Mouse (Mus musculus): ENCODE measurements around the gene Smpdl3b. TPM values are rescaled to one million over a fixed set of nuclear protein-coding genes. Genes with fewer than 3 reads are reported as not detected.
A peak's percentile ranks its signal among the peaks of the same experiment; 100 is the strongest.
"Not testable (repeated sequence)": the region's sequence is repeated elsewhere in the genome, so short reads cannot be mapped to it uniquely, and the experiment has no call there.

Gene Smpdl3b
- polyA plus RNA-seq, 1 experiment from 2014 or later: 4.4 TPM

DNA sequence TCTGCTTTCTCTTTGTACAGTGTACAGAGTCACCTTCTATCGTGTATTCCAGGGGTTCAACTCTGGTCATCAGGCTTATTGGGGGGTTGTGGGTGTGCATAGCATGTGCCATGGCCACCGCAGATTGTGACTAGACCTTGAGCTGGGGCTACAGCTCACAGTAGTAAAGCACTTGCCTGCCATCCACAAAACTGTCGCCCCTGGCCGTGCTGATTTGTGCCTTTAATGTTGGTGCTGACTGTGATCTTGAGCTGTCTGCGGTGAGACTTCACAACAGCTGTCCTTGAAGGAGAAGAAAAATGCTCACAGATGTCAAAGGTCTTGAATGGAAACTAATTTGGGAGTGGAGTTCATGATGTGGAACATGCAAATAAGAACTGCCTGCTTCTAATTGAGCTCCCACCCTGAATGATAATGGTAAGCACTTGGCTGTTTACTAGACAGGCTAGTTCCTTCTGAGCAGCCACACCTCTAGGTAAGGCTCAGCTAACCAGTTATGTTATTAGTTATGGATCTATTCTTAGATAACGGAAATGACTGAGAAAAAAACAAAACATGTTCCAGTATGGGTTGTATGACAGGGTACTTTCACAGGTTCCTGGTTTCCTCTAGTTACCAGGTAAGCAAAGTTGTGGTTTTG lies 21.6 kb upstream of the Smpdl3b start:
- H3K4me1 ChIP-seq (ENCODE audit: control insufficient read depth in 2 of 2, insufficient read depth in 2 of 2, low read length in 2 of 2): no peaks in the 10 kb centered on the region
- no peak overlapping the region for H3K27ac ChIP-seq (replicated peaks in 1 of 2; ENCODE audit: control insufficient read depth in 1 of 2, insufficient read depth in 1 of 2, low read depth in 2 of 2, low read length in 2 of 2)
- WGBS: 93% methylated on average over 6 of the region's 6 CpGs
- H3K4me2 ChIP-seq (ENCODE audit: low read length): no peak overlapping the region
- no peaks in the 10 kb centered on the region for H3K27me3 ChIP-seq (ENCODE audit: control insufficient read depth, insufficient read depth, low read length)
- no peak for ATAC-seq (ENCODE audit: insufficient number of reproducible peaks, insufficient read depth, low FRiP score, low read depth)
- no peak overlapping the region for H3K4me3 ChIP-seq (ENCODE audit: control insufficient read depth in 1 of 2, insufficient read depth in 1 of 2, low read depth in 1 of 2, low read length in 2 of 2)
- no peak overlapping the region for H3K9ac ChIP-seq (ENCODE audit: low read length)
- peaks cover 59% of the 10 kb centered on the region for H3K36me3 ChIP-seq (ENCODE audit: control insufficient read depth, insufficient read depth, low read length)
- no peaks in the 10 kb centered on the region for H3K9me3 ChIP-seq (ENCODE audit: control insufficient read depth, low read length)

DNA sequence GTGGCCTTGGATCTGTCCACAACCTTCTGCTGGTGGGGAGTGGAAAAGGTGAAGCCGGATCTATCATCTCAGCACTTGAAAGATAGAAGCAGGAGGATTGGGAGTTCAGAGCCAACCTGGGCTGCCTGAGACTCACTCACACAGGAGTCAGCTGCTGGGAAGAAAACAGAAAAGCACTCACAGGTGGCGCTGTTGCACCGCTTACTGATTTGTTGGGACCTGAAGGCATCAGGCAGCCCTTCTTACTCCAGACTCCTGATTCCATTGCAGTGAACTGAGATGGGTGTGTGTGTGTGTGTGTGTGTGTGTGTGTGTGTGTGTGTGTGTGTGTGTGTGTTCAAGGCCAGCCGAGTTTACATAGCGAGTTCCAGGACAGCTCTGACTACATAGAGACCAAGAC lies 19.7 kb upstream of the Smpdl3b start:
- no peak overlapping the region for H3K4me3 ChIP-seq (ENCODE audit: control insufficient read depth in 1 of 2, insufficient read depth in 1 of 2, low read depth in 1 of 2, low read length in 2 of 2)
- H3K9me3 ChIP-seq (ENCODE audit: control insufficient read depth, low read length): no peaks in the 10 kb centered on the region
- no peaks in the 10 kb centered on the region for H3K27me3 ChIP-seq (ENCODE audit: control insufficient read depth, insufficient read depth, low read length)
- no peak overlapping the region for H3K27ac ChIP-seq (replicated peaks in 1 of 2; ENCODE audit: control insufficient read depth in 1 of 2, insufficient read depth in 1 of 2, low read depth in 2 of 2, low read length in 2 of 2)
- 72% methylated on average over 5 of the region's 5 CpGs for whole genome bisulfite sequencing
- ATAC-seq (ENCODE audit: insufficient number of reproducible peaks, insufficient read depth, low FRiP score, low read depth): no peak
- H3K9ac ChIP-seq (ENCODE audit: low read length): no peak overlapping the region
- H3K4me2 ChIP-seq (ENCODE audit: low read length): no peak overlapping the region
- H3K36me3 ChIP-seq (ENCODE audit: control insufficient read depth, insufficient read depth, low read length): peaks cover 78% of the 10 kb centered on the region
- H3K4me1 ChIP-seq (ENCODE audit: control insufficient read depth in 2 of 2, insufficient read depth in 2 of 2, low read length in 2 of 2): no peaks in the 10 kb centered on the region

DNA sequence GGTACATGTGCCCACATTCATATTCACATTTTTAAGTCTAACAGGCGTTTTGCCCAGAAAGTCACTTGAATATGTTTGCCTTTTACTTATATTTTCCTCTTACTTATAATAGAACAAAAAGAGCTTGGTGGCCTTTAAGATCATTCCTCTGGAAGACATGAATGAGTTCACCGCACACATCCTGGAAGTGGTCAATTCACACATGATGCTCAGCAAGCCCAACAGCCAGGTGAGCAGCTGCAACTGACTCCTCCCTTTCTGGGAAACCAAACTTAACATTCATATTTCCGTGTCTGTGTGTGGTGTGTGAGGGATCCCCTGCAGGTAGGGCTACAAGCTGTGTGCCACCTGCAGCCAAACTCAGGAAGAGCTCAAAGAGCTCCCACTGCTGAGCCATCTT lies 17.9 kb upstream of the Smpdl3b start:
- 80% methylated on average over 3 of the region's 3 CpGs for WGBS
- Histone ChIP-seq H3K9ac (ENCODE audit: low read length) (no peak overlapping the region), H3K9me3 (ENCODE audit: control insufficient read depth, low read length) (no peaks in the 10 kb centered on the region)

DNA sequence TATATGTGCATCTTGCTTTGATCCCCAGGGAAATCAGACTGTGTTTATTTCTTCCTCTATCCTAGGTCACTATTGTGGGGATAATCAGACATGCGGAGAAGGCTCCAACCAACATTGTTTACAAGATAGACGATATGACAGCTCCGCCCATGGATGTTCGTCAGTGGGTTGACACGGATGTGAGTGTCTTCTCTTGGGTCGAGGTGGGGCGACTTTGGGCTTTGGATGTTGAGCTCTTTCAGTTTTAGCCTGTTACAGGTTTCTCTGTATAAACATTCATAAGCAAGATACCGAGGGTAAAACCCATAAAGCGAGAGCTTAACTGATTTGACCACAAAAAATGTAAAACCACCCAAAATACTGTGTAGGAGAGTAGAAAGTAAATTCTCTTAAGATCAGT lies 14.7 kb upstream of the Smpdl3b start:
- Histone ChIP-seq H3K4me2 (ENCODE audit: low read length) (no peak overlapping the region), H3K4me3 (ENCODE audit: control insufficient read depth in 1 of 2, insufficient read depth in 1 of 2, low read depth in 1 of 2, low read length in 2 of 2) (no peak overlapping the region), H3K9ac (ENCODE audit: low read length) (no peak overlapping the region), H3K36me3 (ENCODE audit: control insufficient read depth, insufficient read depth, low read length) (peaks cover 68% of the 10 kb centered on the region), H3K9me3 (ENCODE audit: control insufficient read depth, low read length) (no peaks in the 10 kb centered on the region), H3K27me3 (ENCODE audit: control insufficient read depth, insufficient read depth, low read length) (no peaks in the 10 kb centered on the region), H3K4me1 (ENCODE audit: control insufficient read depth in 2 of 2, insufficient read depth in 2 of 2, low read length in 2 of 2) (peaks cover 0 to 9% of the 10 kb centered on the region in 2 experiments; a peak in 2 of 4 replicates), H3K27ac (replicated peaks in 1 of 2; ENCODE audit: control insufficient read depth in 1 of 2, insufficient read depth in 1 of 2, low read depth in 2 of 2, low read length in 2 of 2) (no peak overlapping the region)
- WGBS: 94% methylated on average over 9 of the region's 9 CpGs
- ATAC-seq (ENCODE audit: insufficient number of reproducible peaks, insufficient read depth, low FRiP score, low read depth): no peak

More for the DNA sequence above, 17.9 kb upstream of the Smpdl3b start:
- ATAC-seq (ENCODE audit: insufficient number of reproducible peaks, insufficient read depth, low FRiP score, low read depth): no peak
- Histone ChIP-seq H3K4me3 (ENCODE audit: control insufficient read depth in 1 of 2, insufficient read depth in 1 of 2, low read depth in 1 of 2, low read length in 2 of 2) (no peak overlapping the region), H3K4me2 (ENCODE audit: low read length) (no peak overlapping the region), H3K27ac (replicated peaks in 1 of 2; ENCODE audit: control insufficient read depth in 1 of 2, insufficient read depth in 1 of 2, low read depth in 2 of 2, low read length in 2 of 2) (no peak overlapping the region), H3K4me1 (ENCODE audit: control insufficient read depth in 2 of 2, insufficient read depth in 2 of 2, low read length in 2 of 2) (no peaks in the 10 kb centered on the region), H3K36me3 (ENCODE audit: control insufficient read depth, insufficient read depth, low read length) (peaks cover 96% of the 10 kb centered on the region), H3K27me3 (ENCODE audit: control insufficient read depth, insufficient read depth, low read length) (no peaks in the 10 kb centered on the region)

DNA sequence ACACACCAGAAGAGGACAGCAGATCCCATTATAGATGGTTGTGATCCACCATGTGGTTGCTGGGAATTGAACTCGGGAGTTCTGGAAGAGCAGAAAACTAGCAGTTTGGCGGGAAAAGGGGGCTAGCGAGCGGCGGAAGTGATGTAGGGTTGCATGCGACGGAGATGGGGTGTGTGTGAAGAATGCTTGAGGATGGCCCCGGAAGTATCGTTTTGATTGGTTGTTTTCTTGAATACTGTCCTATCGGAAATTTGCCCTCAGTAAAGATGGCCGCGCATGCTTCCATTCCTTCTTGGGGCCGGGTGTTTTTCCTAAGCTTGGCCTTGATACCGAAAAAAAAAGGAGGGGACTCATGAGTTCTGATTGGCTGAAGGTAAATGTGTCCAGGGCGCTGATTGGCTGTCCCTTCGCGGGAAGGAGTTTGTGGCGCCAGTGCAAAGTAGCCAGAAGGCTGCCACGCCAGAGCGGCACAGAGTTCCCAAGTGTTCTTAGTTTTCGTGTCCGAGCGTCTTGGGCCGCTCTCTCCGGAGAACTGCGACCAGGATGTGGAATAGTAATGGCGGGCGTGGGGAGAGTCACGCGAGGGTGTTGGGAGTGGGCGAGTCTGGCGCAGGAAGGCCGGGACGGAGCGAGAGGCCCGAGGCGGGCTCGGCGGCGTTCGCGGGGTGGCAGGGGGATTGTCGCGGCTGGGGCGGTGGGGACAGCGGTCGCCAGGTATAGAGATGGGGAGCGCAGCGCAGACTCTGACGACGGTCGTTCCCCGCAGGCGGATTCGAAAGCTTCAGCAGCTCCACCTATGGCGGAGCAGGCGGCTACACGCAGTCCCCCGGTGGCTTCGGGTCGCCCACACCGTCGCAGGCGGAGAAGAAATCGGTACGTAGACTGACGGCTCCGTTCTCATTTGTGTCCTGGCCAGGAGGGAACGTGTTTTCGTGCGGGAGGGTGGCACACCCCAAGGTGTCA lies 11.1 kb upstream of the Smpdl3b start, which contains the start of gene Rpa2:
Gene Rpa2, plus strand, starts transcription at position 419 of the 963 bp plus-strand sequence.
- H3K4me3 ChIP-seq (ENCODE audit: control insufficient read depth in 1 of 2, insufficient read depth in 1 of 2, low read depth in 1 of 2, low read length in 2 of 2): peak within 1 kb of the TSS; percentile 71 to 80
- H3K27me3 ChIP-seq (ENCODE audit: control insufficient read depth, insufficient read depth, low read length): no peaks in the 10 kb centered on the region
- H3K4me2 ChIP-seq (ENCODE audit: low read length): peak within 1 kb of the TSS; percentile 94
- peak; percentile 93 for ATAC-seq (ENCODE audit: insufficient number of reproducible peaks, insufficient read depth, low FRiP score, low read depth)
- no peaks in the 10 kb centered on the region for H3K9me3 ChIP-seq (ENCODE audit: control insufficient read depth, low read length)
- H3K27ac ChIP-seq (replicated peaks in 1 of 2; ENCODE audit: control insufficient read depth in 1 of 2, insufficient read depth in 1 of 2, low read depth in 2 of 2, low read length in 2 of 2): peak within 1 kb of the TSS; percentile 59 to 63; a peak in 3 of 4 replicates
- under 1% methylated on average over 71 of the region's 71 CpGs for WGBS
- peaks cover 32% of the 10 kb centered on the region for H3K36me3 ChIP-seq (ENCODE audit: control insufficient read depth, insufficient read depth, low read length)
- H3K4me1 ChIP-seq (ENCODE audit: control insufficient read depth in 2 of 2, insufficient read depth in 2 of 2, low read length in 2 of 2): peaks cover 0 to 9% of the 10 kb centered on the region in 2 experiments; a peak in 2 of 4 replicates
- H3K9ac ChIP-seq (ENCODE audit: low read length): peak within 1 kb of the TSS; percentile 82

DNA sequence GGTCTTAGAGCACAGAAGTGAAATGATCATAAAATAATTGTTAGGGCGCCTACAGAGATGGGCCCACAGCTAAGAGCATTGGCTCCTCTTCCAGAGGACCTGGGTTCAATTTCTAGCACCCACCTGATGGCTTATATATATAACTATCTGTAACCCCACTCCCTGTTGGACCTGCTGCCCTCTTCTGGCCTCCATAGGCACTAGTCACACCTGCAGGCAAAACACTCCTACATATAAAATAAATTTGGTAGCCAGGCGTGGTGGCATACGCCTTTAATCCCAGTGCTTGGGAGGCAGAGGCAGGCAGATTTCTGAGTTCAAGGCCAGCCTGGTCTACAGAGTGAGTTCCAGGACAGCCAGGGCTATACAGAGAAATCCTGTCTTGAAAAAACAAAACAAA lies 6.1 kb upstream of the Smpdl3b start:
- 76% methylated on average over 3 of the region's 3 CpGs for WGBS
- not testable (repeated sequence) for H3K4me3 ChIP-seq (ENCODE audit: control insufficient read depth in 1 of 2, insufficient read depth in 1 of 2, low read depth in 1 of 2, low read length in 2 of 2); H3K9ac ChIP-seq (ENCODE audit: low read length); H3K4me2 ChIP-seq (ENCODE audit: low read length); H3K9me3 ChIP-seq (ENCODE audit: control insufficient read depth, low read length); H3K27ac ChIP-seq (replicated peaks in 1 of 2; ENCODE audit: control insufficient read depth in 1 of 2, insufficient read depth in 1 of 2, low read depth in 2 of 2, low read length in 2 of 2); H3K36me3 ChIP-seq (ENCODE audit: control insufficient read depth, insufficient read depth, low read length); ATAC-seq (ENCODE audit: insufficient number of reproducible peaks, insufficient read depth, low FRiP score, low read depth); H3K27me3 ChIP-seq (ENCODE audit: control insufficient read depth, insufficient read depth, low read length); H3K4me1 ChIP-seq (ENCODE audit: control insufficient read depth in 2 of 2, insufficient read depth in 2 of 2, low read length in 2 of 2)

DNA sequence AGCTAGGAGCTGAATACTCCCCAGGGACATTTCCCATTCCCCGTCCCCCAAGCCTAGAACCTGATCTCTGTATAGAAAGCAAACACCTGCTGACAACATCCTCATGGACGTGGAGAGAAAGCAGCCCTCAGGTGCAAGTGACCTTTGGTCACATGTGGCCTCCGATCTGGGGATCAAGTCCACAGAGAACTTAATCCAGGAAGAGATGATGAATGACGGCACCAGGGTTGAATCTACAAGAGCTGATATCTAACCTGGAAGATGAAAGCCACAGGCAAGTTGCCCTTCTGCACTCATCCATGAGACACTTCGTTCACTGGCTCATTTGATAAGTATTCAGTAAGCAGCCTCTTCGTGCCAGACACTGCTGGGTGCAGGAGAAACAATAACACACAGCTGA lies 5.5 kb upstream of the Smpdl3b start:
- 60% methylated on average over 6 of the region's 6 CpGs for WGBS
- ATAC-seq (ENCODE audit: insufficient number of reproducible peaks, insufficient read depth, low FRiP score, low read depth): no peak
- H3K36me3 ChIP-seq (ENCODE audit: control insufficient read depth, insufficient read depth, low read length): no peaks in the 10 kb centered on the region

More for the DNA sequence above, 5.5 kb upstream of the Smpdl3b start:
- Histone ChIP-seq H3K4me2 (ENCODE audit: low read length) (no peak overlapping the region), H3K9ac (ENCODE audit: low read length) (no peak overlapping the region), H3K4me1 (ENCODE audit: control insufficient read depth in 2 of 2, insufficient read depth in 2 of 2, low read length in 2 of 2) (no peaks in the 10 kb centered on the region), H3K27ac (replicated peaks in 1 of 2; ENCODE audit: control insufficient read depth in 1 of 2, insufficient read depth in 1 of 2, low read depth in 2 of 2, low read length in 2 of 2) (no peak overlapping the region), H3K4me3 (ENCODE audit: control insufficient read depth in 1 of 2, insufficient read depth in 1 of 2, low read depth in 1 of 2, low read length in 2 of 2) (no peak overlapping the region), H3K27me3 (ENCODE audit: control insufficient read depth, insufficient read depth, low read length) (peaks cover 6% of the 10 kb centered on the region; the same call in 1 of the 2 replicates), H3K9me3 (ENCODE audit: control insufficient read depth, low read length) (no peaks in the 10 kb centered on the region)
